Mouse (Mus musculus): Measurements from ENCODE around the gene Mtpn. TPM values are rescaled to one million over a fixed set of nuclear protein-coding genes. Genes with fewer than 3 reads are reported as not detected.

Gene Mtpn
- polyA plus RNA-seq (2017; shearing (Covaris generic)): 64.8 TPM

DNA sequence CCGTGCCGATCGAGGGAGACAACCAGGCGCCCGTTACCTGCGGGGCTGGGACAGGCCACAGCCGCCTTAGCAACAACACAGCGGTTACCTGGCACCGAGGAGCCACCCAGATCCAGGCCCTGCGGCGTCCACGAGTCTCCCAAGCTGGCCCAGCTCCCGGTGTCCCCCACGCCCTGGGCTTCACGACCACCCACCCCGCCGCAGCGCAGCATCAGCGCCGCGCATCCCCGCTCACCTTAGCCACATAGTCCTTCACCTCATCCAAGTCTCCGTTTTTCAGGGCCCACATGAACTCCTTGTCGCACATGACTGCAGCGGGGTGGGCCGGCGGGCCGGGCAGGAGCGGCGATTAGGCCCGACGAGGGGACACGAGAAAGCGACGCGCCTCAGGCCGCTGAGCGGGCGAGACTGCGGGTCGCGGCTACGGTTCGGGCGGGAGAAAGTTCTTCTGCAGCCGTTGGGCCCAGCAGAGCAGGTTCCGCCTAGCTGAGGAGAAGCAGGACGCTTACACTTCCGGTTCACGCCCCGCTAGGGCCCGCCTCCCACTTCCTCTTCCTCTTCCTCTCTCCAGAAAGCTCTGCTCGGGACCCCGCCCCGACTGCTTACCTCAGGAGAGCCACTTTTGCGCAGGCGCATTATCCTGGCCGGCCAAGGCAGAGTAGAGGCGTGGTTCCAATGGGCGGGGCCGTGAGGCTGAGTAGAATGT lies at the start of gene Mtpn:
TSS of gene Mtpn (minus strand) at position 585 of the 706 bp plus-strand sequence.

Other genes with a start within 250 kb of the Mtpn start
- gene Slc13a4, start 231.8 kb downstream of the Mtpn start, polyA plus RNA-seq (2017; shearing (Covaris generic)): 0.14 TPM
- gene Fam180a, start 213.7 kb downstream of the Mtpn start, polyA plus RNA-seq (2017; shearing (Covaris generic)): not detected